ENCODE assay signal across 9 mouse cellular contexts in genomic region chr2:75763252-75763651, GRCm38 (mm10). TPM values are rescaled to one million over a fixed set of nuclear protein-coding genes. Genes with fewer than 3 reads are reported as not detected.
DNase-seq lines count a peak whose midpoint lies in the region; ATAC-seq lines count a peak whose summit lies in the region.
"Had no signal": no experiment of that assay in that cellular context is flagged by ENCODE, and none has a peak within 500 bp of the region (broad histone marks: within the 10 kb centered on the region; RNA-seq: fewer than 3 reads in every experiment).

No protein-coding gene starts in this region.

- H3K27me3 ChIP-seq in kidney, embryonic 15.5 days = no peaks in the 10 kb centered on the region
- H3K27me3 ChIP-seq in liver, embryonic 11.5 days (replicated peaks; ENCODE audit: control insufficient read depth, insufficient read depth, low read length) = no peaks in the 10 kb centered on the region
- no peaks in the 10 kb centered on the region for H3K27me3 ChIP-seq in hindbrain, embryonic 16.5 days (replicated peaks; ENCODE audit: control insufficient read depth, insufficient read depth, low read length)
- H3K27me3 ChIP-seq: neural tube, embryonic 13.5 days had no signal

- H3K36me3 ChIP-seq in kidney, embryonic 15.5 days = no peaks in the 10 kb centered on the region
- no peaks in the 10 kb centered on the region for H3K36me3 ChIP-seq in liver, embryonic 11.5 days (ENCODE audit: control insufficient read depth, insufficient read depth, low read length)
- H3K36me3 ChIP-seq in hindbrain, embryonic 16.5 days (ENCODE audit: control insufficient read depth, insufficient read depth, low read length) = no peaks in the 10 kb centered on the region
- H3K36me3 ChIP-seq: neural tube, embryonic 13.5 days had no signal

- H3K4me2 ChIP-seq in kidney, embryonic 15.5 days = no peak overlapping the region
- peak overlapping the region; percentile 22 for H3K4me2 ChIP-seq in liver, embryonic 11.5 days
- H3K4me2 ChIP-seq in hindbrain, embryonic 16.5 days (ENCODE audit: low read length) = no peak overlapping the region
- H3K4me2 ChIP-seq: neural tube, embryonic 13.5 days had no signal

- WGBS in kidney, embryonic 15.5 days = 62% methylated on average over 3 of the region's 3 CpGs
- 33% methylated on average over 3 of the region's 3 CpGs for WGBS in liver, embryonic 11.5 days
- 73% methylated on average over 3 of the region's 3 CpGs for WGBS in hindbrain, embryonic 16.5 days

- no peak for ATAC-seq in kidney, embryonic 15.5 days (replicated peaks; ENCODE audit: low FRiP score)
- ATAC-seq in liver, embryonic 11.5 days (replicated peaks; ENCODE audit: low FRiP score) = peak; percentile 65
- ATAC-seq in hindbrain, embryonic 16.5 days = no peak

- peaks cover 8% of the 10 kb centered on the region for H3K4me1 ChIP-seq in kidney, embryonic 15.5 days
- H3K4me1 ChIP-seq in liver, embryonic 11.5 days (replicated peaks; ENCODE audit: control insufficient read depth, insufficient read depth, low read length) = peaks cover 26% of the 10 kb centered on the region
- peaks cover 3% of the 10 kb centered on the region for H3K4me1 ChIP-seq in hindbrain, embryonic 16.5 days (ENCODE audit: control insufficient read depth, insufficient read depth, low read depth, low read length)

- peak; percentile 65 for DNase-seq in kidney, adult 11 months
- DNase-seq in heart, adult 9 months (ENCODE audit: low spot score in 2 of 2) = peak; percentile 75 to 87
- DNase-seq in liver, embryonic 11.5 days (ENCODE audit: low spot score) = no peak
- peak; percentile 49 to 68 for DNase-seq in natural killer cell, adult 2 months (ENCODE audit: low spot score in 2 of 2)
- no peak for DNase-seq in urinary bladder, adult 2 months (ENCODE audit: low spot score)
- DNase-seq in cerebellum, adult 9-11 months = no peak

- no peak overlapping the region for H3K9ac ChIP-seq in kidney, embryonic 15.5 days
- no peak overlapping the region for H3K9ac ChIP-seq in liver, embryonic 11.5 days (ENCODE audit: low read depth, low read length)
- no peak overlapping the region for H3K9ac ChIP-seq in hindbrain, embryonic 16.5 days (ENCODE audit: low read depth, low read length)
- H3K9ac ChIP-seq: neural tube, embryonic 13.5 days had no signal

- H3K27ac ChIP-seq in kidney, embryonic 15.5 days = no peak overlapping the region
- no peak overlapping the region for H3K27ac ChIP-seq in liver, embryonic 11.5 days (ENCODE audit: low read depth, low read length)
- H3K27ac ChIP-seq in hindbrain, embryonic 16.5 days (ENCODE audit: low read depth, low read length) = no peak overlapping the region
- H3K27ac ChIP-seq: neural tube, embryonic 13.5 days had no signal

- H3K4me3 ChIP-seq in kidney, embryonic 15.5 days (replicated peaks) = no peak overlapping the region
- H3K4me3 ChIP-seq in liver, embryonic 11.5 days (ENCODE audit: low read depth, low read length) = no peak overlapping the region
- H3K4me3 ChIP-seq in hindbrain, embryonic 16.5 days (ENCODE audit: low read length) = no peak overlapping the region
- H3K4me3 ChIP-seq: neural tube, embryonic 13.5 days had no signal

- no peaks in the 10 kb centered on the region for H3K9me3 ChIP-seq in kidney, embryonic 15.5 days (replicated peaks)
- H3K9me3 ChIP-seq in liver, embryonic 11.5 days (ENCODE audit: control insufficient read depth, low read length) = no peaks in the 10 kb centered on the region
- H3K9me3 ChIP-seq in hindbrain, embryonic 16.5 days (ENCODE audit: control insufficient read depth, low read length) = no peaks in the 10 kb centered on the region
- H3K9me3 ChIP-seq: neural tube, embryonic 13.5 days had no signal

RNA-seq across cellular contexts. Expression of gene Nfe2l2, which starts 58.8 kb away (rescaled TPM):
- 70.2 and 71.2 TPM in 2 replicates for polyA plus RNA-seq in kidney, embryonic 15.5 days (2015; fragmentation: Nextera tagmentation; extraction: Ambion mirVana)
- polyA plus RNA-seq in liver, embryonic 11.5 days (2014; fragmentation: Nextera tagmentation; extraction: Ambion mirVana) = 69.6 and 77.5 TPM in 2 replicates
- 14.3 and 15.7 TPM in 2 replicates for polyA plus RNA-seq in hindbrain, embryonic 16.5 days (2015; fragmentation: Nextera tagmentation; extraction: Ambion mirVana)
- 214 and 256 TPM in 2 replicates for polyA plus RNA-seq in urinary bladder, adult 2 months (2012; rRNA removed)

Comparison
In these comparisons a context has a peak if more than half of its experiments do, and no peak if none do; other contexts are left out.
1. DNase-seq: peak in kidney, adult 11 months (single experiment), heart, adult 9 months (2 of 2) and natural killer cell, adult 2 months (2 of 2); none in liver, embryonic 11.5 days (single experiment), urinary bladder, adult 2 months (single experiment) and cerebellum, adult 9-11 months (single experiment).